Mouse (Mus musculus) Muller cell, postnatal 12 days (primary cell): ENCODE measurements around the gene Ccdc162.

Experiments used
- DNase-seq: peaks from one replicate; pipeline ENCODE4 v3.0.0-alpha.2; 2015; ENCODE audit errors: inconsistent ontology term

Ccdc162 gene

DNA sequence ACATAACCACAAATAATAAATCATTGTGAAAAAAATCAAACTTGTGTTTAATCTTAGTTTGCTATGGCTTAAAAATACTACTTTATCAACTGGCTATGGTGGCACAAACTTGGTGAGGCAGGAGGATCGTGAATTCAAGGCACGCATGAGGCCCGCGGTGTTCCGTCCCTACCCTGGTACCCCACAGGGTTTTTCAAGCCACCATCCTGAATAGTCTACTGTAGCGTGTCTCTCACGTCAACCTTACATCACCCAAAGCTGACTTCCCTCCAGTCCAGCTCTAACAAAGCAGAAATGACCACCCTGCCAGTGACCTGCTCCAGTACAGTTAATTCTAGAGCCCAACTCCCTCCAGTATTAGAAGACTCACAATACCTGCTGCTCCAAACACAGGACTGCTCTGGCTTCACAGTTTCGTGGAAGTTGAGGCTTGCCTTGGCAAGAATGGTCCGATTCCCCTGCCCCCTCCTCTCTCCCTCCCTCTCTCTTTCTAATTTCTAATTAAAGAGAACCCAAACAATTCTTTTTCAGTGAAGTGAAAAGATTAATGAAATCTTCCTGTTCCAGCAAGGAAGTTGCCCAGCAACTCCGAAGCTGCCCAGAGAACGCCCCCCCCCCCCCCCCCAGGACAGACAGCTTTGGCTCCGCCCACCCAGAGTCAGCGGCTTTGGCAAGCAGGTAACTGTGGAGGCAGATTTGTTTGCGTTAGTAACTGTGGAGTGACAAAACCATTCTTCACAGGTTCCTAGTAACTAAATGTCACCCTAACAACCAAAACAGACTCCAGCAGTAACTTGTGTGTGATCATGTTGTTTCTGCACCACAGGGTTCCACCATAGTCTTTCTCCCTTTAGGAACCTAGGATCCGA lies at the start of gene Ccdc162:
Gene Ccdc162, minus strand, starts transcription at position 606 of the 869 bp plus-strand sequence.
- peak; percentile 66 for DNase-seq

DNA sequence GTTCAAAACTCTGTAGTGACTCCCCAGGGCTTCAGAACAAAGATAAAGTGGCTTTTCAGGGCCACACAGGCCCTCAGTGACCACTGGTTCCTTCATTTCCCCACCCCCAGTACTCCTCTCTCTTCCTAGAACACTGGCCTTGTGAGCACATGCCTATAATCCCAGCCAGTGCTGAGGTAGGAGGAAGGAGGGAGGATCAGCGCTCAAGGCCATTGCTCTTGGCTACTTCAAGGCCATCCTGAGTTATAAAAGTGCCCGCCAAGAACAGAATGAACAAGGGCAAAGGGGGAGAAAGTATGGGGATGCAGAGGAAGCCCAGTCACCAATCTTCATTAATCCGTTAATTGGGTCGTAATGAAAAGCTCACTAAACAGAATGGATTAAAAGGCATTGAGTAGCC lies 49.2 kb upstream of the Ccdc162 start:
- DNase-seq, result no peak

DNA sequence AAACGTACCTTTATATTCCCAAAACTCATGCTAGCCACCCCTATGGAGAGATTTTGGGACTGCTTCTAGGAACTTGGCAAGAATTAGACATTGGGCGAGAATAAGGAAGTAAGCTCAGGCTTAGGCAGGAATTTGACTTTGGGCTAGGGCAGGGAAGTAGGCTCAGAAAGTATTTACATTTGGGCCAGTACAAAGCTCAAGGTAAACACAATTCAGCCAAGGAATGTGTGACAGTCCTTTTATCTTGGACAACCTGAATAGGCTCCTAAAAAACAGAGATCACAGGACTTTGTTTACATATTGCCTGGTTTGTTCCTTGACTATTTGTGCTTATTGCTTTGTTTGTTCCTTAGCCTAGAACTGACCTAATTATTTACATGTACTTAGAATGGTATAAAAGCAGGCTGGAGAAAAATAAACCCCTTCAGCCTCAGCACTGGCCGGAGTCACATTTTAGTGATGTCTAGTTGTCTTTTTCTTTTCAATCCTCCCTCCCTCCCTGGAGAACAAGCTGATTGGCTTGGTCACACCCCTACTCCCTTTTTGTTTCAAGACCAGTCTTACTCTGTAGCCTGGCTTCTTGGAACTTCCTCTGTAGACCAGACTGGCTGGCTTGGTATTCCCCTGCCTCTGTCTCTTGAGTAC lies 47.4 kb upstream of the Ccdc162 start:
- no peak for DNase-seq

DNA sequence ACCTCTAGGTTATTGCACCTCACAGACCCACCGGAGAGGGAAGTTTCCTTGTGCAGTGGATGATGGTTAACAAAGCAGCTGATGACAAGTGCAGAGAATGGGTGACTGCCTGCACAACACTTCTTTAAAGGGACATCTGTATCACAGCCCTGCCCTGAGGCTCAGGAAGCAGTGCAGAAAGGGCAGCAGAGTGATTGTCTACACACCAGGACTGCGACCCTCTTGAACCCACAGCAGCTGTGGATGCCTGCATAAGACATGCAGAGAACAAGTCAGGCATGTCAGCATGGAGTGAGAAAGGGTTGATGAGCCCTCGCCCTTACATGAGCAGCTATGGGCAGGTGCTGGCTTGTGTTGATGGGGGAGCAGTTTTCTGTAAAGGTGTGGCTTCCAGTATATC lies 44.4 kb upstream of the Ccdc162 start:
- no peak for DNase-seq

DNA sequence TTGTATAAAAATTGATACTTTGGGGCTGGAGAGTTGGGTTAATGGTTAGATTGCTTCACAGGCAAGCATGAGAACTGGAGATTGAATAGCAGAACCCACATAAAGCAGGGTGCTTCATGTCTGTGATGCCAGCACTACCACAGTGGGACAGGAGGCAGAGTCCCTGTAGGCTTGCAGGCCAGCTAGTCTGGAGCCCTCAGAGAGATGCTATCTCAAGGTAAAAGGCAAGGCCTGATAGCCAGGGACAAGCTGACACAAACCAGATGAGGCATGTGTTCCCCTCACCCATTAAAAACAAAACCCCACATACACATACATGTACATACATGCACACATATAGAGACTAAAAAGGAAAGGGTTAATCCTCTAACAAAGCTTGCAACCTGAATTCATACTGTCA lies 41.6 kb upstream of the Ccdc162 start:
- no peak for DNase-seq

DNA sequence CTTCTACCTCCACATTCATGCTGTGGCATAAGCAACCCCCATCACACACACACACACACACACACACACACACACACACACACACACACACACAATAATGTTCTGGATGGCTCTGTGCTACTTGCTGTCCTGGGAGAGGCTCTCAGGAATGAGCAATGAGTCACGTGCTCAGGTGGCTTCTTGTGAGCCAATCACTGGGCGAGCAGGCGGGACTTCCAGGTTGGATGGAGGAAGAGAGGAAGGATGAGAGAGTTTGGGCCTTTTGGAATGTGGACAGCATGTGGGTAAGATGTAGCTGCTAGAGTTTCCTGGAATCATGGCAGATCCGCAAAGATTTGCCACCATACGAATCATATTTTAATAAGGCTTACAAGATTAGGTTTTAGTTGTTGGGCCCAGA lies 40.8 kb upstream of the Ccdc162 start:
- DNase-seq, result no peak

DNA sequence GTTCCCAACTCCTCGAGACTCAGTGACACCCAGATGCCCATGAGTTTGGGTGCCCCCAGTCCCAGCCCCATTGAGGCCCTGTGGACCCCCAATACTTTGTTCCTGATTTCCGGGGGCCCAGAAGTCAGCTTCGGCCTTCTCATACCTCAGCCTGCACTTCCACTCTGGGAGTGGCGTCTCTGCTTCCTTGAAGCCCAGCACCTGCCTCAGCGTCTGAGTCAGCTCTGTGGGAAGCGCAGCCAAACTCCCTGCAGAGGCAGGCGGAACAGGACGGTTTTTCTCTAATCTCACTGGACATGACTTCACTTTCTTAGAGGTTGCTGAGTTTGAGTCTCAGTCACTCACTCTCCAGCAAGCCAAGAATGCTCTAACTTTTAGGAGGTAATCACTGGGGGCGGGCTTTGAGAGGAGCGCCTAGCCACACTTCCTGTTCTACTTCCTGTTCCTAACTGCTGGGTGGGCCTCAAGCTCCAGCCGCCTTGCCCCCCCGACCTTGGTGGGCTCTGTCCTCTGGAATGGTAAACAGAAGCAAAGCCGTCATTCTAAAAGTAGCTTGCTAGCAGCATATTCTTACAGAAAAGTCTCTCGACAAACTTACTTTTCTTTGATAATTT lies 35.5 kb upstream of the Ccdc162 start:
- DNase-seq, result no peak

DNA sequence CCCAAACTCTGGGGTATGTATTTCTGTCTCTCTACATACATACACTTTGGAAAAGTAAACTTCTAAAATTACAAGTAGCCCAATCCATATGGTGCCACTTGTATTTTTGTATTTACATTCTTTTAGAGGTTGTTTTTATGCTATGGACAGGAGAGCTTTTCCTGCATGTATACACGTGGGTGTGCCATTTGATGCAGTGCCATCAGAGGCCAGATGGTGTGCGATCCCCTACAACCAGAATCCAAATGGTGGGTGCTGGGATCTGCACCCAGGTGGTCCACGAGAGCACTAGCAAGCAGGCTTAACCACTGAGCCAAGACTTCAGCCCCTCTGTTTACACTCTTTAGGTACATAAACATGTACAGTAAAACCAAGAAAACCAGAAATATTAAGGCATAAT lies 32.9 kb upstream of the Ccdc162 start:
- no peak for DNase-seq

DNA sequence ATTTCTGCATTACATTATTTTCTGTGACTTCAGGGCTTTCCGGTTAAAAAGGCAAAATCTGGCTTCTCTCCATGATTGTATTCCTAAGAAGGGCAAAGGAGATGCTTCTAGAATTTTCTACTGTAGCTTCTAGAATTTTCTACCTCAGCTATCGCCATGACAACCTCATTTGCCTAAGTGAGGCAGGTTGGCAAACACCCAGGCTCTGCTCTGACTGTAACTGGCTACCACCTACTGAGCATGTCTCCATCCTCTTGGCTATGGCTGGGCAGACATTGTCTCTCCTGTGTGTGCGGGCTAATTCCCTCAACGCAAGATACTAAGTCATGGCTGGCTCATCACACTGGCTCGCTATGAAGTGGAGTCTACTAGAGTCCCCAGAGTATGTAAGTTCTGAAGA lies 30.1 kb upstream of the Ccdc162 start:
- DNase-seq, result peak; percentile 26

DNA sequence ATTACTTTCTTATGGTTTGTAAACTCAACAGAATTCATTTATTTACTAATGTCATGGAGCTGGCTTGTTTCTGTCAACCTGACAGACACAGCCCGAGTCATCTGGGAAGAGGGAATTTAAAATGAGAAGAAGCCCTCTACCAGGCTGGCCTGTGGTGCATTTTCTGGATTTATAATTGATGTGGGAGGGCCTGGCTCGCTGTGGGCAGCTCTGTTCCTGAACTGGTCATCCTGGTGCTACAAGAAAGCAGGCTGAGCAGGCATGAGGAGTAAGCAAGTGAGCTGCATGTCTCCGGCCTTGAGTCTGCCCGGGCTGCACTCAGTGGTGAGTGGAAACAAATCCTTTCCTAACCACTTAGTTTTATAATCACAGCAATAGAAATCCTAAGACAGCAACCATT lies 27.6 kb upstream of the Ccdc162 start:
- DNase-seq, result no peak

DNA sequence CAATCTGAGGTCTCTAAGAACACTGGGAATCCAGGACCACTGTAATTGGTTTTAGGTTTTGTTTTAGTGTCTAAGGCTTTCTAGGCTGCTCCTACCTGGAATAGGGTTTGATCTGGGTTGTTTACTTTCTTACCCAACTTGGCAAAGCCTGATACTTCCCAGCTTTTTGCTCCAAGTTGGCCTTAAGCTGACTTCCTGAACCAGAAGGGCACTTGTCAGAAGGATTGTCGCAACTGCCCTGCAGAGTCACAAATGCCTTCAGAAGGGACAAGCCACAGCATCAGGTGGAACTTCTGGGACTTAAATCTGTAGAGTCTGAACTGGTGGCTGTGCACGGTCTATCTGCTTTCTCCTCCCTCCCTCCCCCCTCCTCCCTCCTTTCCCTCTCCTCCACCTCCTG lies 23.8 kb upstream of the Ccdc162 start:
- no peak for DNase-seq

DNA sequence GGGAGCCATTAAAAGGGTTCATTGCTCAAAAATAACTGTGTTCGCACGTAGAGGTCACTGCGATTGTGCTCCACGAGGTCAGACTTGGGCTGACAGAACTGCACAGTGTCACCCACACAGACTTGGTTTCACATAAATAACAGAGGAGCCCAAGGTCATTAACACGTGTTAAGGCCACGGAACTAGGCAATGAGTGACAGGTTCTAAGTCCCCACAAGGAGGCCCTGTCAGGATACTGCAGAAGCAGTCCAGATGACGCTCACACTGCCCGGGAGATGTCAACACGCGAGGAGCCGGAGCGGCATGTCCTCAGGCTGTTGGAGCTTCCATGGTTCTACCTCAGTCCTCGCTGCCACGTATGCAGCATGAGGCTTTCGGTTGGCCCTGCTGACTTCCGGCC lies 20.8 kb upstream of the Ccdc162 start:
- DNase-seq, result no peak

DNA sequence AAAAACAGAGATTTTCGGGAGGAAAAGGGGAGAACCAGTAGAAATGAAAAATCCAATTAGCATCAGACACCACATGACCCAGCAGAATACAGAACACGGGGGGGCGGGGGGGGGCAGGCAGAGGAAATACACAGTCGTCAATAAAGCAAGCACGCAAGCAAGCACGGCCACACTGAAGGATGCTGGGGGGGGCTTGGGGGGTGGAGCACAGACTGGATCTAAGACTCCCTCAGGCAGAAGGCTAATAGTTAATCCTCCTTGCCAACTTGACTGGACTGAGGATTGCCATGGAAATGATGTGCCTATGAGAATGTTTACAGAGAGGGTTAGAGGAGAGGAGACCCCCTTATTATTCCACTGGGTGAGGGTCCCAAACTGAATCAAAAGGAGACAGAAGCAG lies 19.0 kb upstream of the Ccdc162 start:
- no peak for DNase-seq

DNA sequence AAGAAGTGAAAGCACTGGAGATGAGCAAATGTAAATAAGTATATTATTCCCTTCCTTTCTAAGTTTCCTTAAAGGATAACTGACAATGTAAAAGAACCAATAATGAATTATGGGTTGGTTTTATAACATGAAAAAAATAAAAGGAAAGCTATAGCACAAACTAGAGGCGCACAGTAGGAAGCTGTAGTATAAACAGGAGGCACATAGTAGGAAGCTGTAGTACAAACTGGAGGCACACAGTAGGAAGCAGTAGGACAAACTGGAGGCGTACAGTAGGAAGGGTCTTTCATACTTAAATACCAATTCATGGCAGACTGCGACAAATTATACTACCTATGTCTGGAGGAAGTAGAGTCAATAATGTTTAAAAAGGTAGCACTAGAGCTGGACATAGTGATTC lies 16.8 kb upstream of the Ccdc162 start:
- no peak for DNase-seq

DNA sequence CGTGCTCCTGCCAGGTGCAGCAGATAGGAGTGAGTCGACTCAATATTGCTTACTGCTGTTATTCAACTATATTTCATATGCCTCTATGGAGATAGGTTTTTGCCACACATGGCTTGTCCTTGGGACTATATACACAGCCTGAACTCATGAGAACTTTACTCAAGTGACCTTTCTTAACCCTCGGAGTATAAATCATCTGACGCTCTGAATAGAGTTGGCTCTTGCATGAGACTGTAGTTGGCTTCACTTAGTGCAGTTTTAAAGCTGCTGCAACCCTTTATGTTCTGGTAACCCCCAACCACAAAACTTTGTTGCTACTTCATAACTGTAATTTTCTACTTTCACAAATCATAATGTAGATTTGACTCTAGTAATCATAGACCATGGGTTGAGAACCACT lies 15.5 kb upstream of the Ccdc162 start:
- no peak for DNase-seq

DNA sequence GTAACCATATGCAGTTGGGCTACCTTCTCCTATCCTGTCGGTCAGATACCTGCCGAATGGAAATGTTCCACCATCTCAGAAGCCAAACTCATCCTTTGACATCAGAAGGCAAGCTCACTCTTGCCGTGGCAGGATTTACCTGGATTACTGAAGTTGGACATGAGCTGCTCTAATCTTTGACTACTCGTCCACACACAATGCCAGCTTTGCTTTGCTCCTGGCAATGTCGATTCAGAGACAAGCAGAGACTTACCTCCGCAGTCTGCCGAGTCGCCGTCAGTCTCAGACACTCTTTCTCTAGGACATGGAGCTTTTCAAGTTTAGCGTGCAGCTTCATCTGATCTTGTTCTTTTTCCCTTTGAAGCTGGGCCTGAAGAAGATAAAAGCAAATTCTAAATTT lies 14.3 kb upstream of the Ccdc162 start:
- no peak for DNase-seq

DNA sequence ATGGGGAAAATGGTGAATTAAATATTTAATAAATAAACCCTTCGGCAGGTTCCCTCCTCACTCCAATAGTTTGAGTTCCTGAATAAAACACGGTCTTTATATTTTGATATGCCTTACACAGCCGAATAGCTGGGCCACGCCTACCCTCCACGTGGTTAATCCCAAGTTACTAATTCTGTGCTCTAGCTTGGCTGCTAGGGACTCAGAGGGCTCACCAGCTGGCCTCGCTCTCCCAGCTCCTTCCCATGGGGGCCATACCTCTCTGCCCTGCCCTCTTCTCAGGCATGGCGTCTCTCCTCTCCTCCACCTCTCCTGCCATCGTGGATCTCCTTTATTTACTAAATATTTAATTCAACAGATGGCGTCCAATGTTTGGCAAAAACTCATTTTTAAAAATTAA lies 9.8 kb upstream of the Ccdc162 start:
- no peak for DNase-seq

DNA sequence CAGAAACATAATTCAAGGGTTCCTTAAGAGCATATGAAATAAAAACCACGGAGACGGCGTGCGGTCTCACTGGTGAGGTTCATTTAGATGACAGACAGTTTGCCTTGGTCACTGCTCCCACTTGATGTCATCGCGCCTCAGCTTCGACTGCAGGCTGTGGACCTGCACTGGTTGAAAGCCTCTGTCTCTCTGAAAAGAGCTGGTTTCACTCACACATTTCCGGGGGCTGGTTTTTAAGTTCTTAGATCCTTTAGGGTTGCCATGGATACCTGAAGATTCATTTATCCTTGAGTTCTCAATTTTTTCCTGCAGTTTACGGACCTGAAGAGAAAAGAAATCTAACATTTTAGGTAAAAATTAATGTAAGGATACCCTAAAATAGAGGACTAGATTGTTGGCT lies 3.2 kb upstream of the Ccdc162 start:
- DNase-seq, result no peak

DNA sequence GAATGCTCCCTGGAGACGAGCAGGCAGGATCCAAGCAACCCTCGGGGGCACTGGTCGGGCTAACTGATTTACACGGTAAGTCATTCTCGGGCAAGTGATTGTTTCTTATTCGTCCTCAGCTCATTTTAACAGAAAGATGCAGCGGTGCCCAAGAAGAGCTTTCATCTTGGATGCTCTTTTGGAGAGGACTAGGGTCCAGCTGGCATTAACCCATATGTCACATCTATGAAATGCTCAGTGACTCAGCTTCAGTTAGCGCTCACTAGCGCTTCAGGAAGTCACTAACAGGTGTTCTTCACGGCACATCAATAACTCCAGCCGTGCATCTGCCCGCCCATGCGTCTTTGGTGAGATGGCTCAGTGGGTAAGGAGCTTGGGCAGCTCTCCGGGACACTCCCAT lies 877 bp downstream of the Ccdc162 start:
- DNase-seq, result no peak

DNA sequence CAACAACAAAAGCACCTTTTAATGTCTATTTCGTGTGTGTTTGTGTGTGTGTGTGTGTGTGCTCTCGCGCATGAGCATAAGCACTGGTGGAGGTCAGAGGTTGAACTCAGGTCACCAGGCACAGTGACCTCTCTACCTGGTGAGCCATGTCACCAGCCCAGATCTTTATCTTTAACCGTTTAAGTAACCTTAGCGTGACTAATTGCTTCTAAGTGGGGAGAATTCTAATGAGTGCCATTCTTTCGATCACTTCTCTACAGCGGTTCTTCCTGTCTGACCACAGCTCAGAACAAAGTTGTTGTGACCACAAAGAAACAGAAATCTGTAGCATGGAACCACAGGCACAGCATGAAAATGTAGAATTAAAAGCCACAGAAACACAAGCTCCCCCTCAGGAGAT lies 5.0 kb downstream of the Ccdc162 start:
- DNase-seq, result peak; percentile 24

DNA sequence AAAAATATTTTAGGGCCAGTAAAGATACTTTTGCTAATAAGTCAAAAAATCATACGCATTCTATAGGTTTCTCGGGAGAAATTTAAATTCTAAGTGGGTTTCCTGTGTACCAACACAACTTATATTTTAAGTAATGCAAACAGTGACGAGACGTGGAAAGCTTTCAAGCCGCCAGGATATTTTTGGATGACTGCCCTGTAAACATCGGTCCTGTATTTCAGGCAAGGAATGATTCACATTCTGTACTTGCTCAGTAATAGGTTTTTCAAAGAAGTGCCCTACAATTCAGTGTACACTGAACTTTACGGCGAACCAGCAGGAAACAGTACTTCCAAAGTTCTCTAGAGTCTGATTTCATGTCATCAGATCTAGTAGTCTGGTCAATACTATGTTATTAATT lies 5.7 kb downstream of the Ccdc162 start:
- DNase-seq, result no peak

DNA sequence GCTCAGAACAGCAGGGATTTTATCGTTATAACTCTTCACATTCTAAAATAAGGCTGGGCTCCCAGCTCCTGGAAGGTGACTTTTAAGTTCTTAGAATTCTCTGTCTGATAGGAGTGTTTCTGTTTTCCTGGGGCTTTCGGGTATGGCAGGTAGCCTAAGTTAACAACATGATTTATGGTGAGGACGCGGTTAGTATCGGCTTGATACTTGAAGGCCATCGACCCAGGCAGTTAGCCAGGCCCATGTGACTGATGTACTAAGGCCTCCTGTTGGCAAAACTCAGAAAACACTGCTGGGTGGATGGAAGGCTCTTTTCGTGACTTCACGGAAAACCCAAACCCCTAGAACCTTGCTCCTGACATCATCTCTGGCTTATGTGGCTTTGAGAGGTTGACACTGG lies 7.1 kb downstream of the Ccdc162 start:
- DNase-seq, result no peak

DNA sequence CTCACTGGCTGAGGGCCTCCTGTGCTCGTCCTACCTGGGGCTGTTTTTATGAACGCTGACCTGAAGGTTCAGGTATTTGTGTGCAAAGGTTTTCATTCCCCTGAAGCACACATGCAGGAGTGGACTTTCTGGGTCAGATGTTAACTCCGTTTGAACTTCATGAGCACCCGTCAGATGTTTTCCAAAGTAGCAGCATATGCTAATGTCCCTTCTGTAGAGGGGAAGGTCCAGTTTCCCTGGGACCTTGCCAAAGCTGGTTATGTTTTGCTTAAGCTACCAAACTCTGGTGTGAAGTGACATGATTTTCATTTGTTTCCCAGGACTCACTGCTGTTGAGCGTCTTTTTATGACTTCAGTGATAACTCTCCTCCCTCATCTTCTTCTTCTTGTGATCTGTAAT lies 16.8 kb downstream of the Ccdc162 start:
- no peak for DNase-seq
